Mouse (Mus musculus) bone marrow macrophage, adult 2 months (primary cell): Measurements from ENCODE around the gene Nup210l.
"Not testable (repeated sequence)": the region's sequence is repeated elsewhere in the genome, so short reads cannot be mapped to it uniquely, and the experiment has no call there.

Experiments
- CTCF ChIP-seq: IDR thresholded peaks from 2 replicates; pipeline ENCODE4 v1.5.1; 2012; ENCODE audit warnings: low read depth, mild to moderate bottlenecking, low read length, moderate library complexity
- POLR2A ChIP-seq: IDR thresholded peaks from 2 replicates; pipeline ENCODE4 v1.6.1; 2012; ENCODE audit warnings: mild to moderate bottlenecking, low read depth, low read length, borderline replicate concordance

DNA sequence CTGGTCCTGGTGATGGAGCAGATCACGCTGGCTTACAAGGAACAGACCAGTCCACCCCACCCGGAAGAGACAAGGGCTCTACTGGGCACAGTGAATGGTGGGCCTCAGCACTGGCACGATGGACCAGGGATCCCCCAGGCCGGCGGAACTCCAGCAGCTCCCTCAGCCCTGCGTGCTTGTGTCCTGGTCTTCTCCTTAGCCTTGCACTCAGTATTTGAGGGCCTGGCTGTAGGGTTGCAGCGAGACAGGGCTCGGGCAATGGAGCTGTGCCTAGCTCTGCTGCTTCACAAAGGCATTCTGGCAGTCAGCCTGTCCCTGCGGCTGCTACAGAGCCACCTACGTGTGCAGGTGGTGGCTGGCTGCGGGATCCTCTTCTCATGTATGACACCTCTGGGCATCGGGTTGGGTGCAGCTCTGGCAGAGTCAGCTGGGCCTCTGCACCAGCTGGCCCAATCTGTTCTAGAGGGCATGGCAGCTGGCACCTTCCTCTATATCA, 147.8 kb downstream of the Nup210l start:
- TF ChIP-seq CTCF, POLR2A: not testable (repeated sequence)
